Mouse (Mus musculus) skeletal muscle tissue, adult 2 months (tissue): Measurements from ENCODE around the gene Cd52.
A peak's percentile ranks its signal among the peaks of the same experiment; 100 is the strongest.

Experiments
- DNase-seq: peaks from one replicate; pipeline ENCODE4 v3.0.0-alpha.2; 2012; ENCODE audit warnings: low read depth, low spot score

The Cd52 gene

DNA sequence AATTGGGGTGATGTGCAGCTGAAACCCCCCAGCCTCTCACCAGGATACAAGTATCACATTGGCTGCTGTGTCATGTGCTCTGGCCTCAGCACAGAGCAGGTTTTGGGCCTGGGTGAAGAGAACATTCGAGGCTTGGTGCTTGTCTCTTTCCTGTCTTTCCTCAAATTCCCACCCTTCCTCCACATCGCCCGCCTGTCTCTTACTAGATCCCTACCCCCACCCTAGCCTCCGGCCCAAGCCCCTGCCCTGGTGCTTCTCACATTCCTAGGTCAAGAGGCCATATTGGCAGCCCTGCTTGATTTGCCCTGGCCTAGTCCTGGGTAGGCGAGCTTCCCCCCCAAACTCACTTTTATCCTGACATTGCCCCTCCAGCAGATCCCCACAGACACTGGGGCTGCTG lies 24.2 kb upstream of the Cd52 start:
- DNase-seq: no peak

DNA sequence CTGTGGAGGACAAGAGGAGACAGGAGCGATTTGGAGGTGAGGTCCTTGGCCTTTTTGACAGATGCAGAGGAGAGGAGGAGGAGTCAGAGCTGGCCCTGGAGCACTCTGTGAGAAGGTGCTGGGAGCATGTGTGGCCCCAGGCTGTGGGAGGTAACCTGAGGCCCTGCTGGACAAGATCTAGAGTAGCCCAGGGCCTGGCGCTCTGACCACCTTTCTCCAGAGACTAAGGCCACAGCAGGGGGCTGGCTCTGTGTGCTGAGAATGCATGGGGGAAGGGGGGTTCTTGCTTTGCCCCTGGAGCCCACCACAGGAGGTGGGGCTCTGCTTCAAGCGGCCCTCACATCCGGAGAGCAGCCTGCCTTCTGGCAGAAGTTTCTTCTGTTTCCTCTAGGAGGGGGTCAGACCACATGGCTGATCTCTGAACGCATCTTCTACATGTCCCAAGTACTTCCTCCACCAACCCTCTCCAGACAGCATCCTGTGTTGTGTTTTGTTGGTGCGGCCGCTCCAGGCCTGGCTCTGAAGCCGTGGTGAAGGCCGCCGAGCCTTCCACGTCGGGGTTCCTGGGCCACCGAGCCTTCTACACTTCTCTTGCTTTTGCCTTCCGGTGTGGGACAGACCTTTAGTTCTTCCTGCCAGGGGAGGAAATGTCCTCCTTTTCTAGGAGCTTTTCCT lies 23.4 kb upstream of the Cd52 start:
- DNase-seq: no peak

DNA sequence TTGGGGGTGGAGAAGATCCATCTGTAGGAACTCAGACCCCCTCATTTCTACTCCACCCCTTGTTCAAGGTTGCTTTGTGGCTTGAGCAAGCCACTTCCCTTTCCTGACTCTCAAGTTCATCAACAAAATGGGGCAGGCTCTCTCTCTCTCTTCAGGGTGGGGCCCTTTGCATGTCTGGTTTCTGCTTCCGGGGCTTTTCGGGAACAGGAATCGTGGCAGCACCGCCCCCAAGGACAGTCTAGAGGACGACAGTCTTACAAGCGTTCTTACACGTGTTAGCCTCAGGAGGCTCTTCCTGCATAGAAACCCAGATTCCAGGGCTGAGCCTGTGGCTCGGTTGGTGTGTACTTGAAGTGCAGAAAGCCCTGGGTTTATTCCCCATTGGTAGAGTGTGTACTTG lies 22.1 kb upstream of the Cd52 start:
- peak; percentile 61 for DNase-seq

DNA sequence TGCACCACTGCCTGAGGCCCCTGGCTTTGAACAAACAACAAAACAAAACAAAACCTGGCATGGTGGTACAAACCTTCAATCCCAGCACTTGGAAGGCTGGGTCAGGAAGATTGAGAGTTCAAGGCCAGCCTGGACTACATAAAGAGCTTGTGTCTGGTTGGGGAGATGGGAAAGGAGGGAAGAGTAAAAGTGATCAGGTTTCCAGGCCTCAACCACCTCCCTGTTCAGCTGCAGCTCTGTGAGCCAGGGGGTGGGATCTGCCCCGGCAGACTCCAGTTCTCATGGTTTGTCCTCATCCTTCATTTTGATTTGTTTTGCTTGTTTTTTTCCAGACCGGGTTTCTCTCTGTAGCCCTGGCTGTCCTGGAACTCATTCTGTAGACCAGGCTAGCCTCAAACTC lies 21.6 kb upstream of the Cd52 start:
- no peak for DNase-seq

DNA sequence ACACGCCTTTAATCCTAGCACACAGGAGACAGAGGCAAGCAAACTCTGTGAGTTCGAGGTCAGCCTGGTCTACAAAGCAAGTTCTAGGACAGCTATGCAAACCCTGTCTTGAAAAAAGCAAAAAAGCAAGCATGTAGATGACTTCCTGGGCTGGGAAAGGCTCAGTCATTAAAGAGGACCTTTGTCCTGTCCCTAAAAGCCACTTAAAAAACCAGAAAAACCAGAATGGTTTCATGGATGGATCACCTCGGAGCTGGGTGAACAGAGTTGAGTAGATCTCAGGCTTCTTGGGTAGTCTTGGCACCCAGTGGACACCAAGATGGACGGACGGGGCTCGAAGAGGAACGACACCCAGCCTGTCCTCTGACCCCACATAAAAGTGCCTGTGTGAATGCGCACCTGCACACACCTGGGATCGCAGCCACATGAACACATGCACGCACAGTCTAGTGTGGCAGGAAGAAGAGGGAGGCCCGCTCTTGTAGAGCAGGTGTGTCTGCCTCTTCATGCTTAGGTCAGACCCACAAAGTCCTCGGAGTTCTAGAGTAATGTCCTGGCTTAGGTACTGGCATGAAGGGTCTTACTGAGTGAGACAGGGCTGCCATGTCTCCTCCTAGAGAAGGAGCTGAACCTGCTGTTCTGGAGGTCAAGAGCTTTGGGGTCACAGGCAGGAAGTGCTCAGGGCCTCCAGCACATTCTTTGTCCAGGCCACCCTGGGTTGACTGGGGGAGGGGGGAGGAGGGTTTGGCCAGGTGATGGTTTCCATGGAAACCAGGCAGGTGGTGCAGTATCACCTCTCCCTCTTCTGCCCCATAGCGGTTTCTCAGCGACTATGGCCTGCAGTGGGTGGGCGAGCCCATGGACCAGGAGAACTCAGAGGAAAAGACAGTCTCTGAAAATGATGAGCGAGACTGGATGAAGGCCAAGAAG lies 20.6 kb upstream of the Cd52 start:
- no peak for DNase-seq

DNA sequence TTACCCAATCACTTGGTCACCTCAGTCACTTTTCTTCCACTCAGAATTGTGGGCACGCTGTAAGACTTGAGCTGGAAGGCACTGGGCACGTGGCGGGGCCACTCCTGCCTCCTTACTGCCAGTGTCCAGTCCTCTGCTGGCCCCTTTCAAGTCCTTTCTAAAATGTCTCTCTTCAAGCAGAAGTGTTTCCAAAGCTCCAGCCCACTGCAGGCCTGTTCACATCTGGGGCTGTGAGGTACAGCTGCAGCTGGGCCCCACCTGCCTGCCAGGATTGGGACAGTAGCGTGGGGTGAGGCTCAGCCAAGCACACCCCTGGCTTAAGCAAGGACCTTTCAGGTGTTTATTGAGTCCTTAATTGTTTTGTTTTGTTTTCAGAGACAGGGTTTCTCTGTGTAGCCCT lies 19.2 kb upstream of the Cd52 start:
- DNase-seq: no peak

DNA sequence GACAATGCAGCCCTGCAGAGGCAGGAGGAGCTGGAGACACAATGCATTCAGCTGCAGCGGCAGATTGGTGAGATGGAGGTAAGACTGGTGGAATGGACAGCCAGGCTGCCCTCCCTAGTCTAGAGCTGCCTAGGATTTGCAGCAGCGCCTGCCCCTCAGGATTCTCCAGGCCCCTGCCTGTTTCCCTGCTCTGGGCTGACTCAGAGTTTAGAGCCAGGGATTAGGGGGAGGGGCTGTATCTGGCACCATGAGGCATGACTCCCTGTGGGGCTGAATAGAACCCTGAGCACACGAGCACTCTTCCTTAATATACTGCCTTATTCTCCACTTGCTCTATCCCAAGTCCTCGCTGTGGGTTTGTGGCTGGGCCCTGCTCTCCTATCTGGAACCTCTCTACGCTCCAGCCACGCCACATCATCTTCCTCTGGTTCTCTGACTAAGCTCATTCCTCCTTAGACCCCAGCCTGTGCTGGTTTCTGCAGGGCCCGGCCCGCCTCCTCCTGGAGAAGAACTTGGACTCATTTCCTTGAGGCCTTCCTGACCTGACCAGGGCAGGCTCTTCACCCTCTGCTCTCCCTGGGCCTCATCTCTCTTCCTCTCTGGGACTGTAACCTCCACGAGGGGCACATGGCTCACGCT lies 18.6 kb upstream of the Cd52 start:
- no peak for DNase-seq

DNA sequence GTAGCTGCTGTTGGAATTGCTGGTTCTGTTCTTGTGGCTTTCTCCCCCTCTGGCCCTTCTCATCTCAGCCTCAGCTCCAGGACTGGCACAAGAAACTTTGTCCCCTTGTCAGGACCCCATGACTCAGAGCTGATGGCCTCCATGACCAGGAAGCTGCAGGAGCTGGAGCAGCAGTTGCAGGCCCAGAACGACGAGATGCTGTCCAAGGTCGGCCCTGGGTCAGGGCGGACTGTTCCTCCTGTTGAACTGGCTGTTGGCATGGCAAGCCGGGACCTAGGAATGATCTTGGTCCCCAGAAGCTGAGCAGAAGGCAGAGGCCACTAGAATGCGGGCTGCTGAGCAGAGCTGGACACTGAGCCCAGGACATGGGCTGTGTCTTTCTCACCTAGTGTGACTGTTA lies 17.5 kb upstream of the Cd52 start:
- DNase-seq: no peak

DNA sequence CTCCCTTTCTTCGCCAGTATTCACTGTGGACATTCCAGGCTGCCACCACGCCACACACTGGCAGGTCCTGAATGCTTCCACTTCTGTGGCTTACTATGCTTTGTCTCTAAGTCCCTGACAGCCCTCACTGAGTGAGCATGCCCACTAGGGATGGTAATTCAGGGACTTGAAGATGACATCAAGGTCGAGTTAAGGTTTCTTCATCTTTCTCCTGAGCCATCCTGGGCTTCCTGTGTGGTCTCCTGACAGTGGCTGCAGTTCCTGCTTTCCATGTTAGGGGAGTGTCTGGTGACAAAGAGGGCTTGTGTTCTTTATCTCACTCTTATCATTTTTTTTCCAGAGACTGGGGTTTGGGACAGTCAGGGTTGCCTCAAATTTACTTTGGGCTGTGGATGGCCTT lies 15.8 kb upstream of the Cd52 start:
- DNase-seq: no peak

DNA sequence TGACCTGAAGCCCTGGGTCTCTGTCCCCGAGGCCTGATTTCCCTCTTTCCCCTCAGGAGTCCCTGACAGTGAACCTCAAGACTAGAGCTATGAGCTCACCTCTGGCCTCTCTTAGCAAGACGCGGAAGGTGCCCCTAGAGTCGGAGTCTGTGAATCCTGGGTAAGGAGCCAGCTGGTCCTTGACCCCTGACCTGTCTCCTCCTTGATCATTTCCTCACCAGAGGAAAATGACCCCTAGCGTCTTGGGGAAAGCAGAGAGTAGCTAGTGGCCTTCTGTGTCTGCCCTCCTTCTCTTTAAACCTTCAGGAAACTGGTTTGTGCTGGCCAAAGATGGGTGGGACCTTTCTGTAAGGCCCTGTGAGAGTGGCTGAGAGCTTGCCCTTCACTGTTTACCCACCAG lies 13.3 kb upstream of the Cd52 start:
- no peak for DNase-seq

DNA sequence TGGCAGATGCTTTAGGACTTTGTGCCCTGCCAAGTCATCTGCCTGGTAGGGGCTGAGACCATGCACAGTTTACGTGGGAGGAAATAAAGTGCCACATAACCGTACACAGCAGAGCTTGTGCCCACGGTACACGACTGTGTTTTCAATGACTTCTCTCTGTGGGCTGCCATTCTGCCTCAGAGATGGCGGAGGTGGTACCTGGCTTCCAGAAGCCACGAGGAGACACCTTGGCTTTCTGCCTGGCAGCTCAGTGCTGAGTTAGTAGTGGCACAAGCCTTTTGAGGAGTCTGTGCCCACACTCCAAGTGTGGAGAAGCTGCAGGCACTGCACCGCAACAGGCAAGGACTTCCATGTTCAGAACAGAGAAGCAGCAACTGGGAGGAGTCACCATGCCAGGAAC lies 12.8 kb upstream of the Cd52 start:
- no peak for DNase-seq

DNA sequence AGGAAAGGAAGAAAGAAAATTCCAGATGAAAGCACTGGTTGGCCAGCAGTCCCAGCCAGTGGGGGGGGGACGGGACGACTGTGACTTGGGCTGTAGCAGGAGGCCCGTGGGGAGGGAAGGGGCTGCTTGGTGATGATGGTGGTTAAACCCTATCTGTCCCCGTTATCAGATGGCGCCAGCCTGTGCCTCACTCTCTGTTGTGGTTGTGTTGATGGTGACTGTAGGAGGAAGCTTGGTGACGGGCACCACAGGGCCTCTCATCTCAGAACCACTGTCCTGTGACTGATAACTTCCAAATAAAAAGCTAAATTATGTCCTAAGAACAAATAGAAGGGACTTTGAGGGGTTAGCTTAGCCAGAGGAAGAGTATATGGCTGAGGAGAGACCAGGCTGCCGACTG lies 11.2 kb upstream of the Cd52 start:
- DNase-seq: no peak

DNA sequence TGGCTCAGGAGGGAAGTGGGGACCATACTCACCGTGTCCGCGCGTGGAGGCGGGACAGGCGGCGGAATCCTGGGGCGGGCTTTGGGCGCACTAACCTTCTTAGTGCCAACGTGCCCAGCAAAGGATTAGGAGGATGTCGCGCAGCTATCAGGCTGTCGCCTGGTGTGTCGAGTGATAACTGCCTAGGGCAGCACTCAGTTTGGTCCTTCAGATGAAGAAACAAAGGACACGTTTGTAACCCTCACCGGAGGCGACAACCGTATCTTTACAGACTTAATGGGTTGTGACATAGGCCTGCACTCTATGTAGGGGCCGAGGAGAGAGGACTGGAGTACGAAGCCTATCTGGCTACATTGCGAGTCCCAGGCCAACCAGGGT lies 7.8 kb upstream of the Cd52 start:
- DNase-seq: no peak

DNA sequence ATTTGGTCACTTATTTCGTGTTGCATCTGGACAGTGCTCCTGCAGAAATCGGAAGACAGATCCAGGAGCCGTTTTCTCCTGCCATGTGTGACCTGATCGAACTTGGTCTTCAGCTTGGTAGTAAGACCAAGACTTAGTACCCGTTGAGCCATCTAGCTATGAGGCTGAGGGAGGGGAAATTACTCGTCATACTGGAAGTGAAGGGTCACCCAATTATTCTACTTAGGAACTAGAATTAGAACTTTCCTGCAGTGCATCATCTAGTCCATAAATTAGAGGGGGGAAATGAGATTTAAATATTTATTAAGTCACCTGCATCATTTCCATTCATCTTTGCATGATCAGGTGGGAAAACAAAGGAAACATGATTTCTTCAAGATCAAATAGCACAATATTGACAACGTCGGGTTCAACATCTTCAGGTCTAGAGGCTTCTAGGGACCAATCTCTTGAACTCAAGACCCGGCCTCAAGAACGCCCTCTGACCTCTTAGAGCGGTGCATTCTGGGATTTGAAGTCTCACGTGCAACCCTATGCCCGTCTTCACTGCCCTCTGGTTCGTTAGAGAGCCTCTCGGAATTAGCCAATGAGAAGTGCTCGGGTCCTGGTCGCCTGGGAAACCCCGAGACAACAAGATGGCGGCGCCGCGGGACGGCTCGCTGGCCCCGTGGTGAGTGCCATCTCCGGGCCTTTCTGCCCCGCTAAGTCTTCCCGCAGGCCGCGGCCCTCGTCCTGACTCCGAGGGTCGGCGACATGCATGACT lies 7.3 kb upstream of the Cd52 start, which contains the start of gene Ubxn11:
Gene Ubxn11 (plus strand): TSS at position 592 of the 763 bp plus-strand sequence.
- DNase-seq: peak; percentile 82

DNA sequence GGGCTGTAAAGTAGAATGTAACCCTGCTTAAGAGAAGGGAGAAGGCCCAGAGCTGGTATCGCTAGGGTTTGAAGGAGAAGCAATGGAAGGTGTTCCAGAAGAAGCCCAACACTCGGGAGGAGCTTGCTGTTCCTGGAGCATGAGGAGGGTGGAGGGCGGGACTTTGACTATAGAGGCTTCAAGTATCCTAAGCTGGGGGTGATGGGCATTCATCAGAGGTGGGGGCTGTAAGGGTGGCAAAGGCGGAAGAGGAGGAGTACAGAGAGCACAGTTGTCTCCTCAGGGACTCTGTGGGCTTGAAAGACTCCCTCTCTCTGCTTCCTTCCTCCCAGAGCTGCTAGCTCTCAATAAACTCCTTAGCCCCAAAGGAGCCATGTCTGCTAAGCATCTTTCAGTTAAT lies 5.4 kb upstream of the Cd52 start:
- DNase-seq: no peak

DNA sequence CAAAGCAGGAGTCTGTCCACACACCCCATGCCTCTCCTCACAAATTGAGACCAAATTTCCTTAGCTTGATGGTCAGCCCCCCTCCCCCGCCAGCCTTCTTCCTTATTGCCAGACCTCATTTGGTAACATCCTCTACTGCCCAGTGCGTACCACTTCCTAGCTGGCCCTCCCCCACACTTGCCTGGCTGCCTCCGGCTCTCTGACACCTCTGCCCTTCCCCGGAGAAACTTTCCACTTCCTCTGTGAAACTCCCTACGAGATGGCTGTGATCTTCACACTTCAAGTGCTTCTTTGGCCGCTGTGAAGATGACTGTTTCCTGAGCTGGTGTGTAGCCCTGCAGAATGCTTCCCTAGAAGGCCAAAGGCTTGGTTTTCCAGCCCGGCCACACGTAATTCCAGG lies 3.7 kb upstream of the Cd52 start:
- DNase-seq: peak; percentile 54

DNA sequence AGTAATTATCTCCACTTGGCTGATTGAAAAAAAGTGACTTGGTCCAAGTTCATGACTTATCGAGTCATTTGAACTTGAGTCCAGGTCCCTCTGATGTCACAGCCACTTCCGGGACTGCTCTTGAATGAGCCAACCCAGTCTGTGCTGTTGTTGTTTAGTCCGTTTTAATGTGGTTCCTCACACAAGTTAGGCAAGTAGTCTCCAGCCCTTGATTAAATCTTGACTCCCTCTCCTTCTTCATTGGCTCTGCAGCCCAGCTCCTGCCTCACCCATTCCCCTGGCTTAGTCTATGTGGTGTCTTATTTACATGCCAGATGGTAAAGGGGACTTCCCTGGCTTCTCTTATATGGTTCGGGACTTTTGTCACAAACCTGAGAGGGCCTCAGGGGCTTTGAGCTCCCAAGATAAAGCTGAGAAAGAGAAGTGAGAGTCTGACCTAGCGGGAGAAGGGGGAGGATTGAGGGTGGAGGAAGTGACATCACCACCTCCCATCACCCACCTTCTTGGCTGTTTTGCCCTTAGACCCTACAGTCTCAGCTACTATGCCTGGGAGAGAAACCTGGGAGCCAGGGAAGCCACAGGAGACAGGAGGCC lies 2.2 kb upstream of the Cd52 start:
- DNase-seq: peak; percentile 43

DNA sequence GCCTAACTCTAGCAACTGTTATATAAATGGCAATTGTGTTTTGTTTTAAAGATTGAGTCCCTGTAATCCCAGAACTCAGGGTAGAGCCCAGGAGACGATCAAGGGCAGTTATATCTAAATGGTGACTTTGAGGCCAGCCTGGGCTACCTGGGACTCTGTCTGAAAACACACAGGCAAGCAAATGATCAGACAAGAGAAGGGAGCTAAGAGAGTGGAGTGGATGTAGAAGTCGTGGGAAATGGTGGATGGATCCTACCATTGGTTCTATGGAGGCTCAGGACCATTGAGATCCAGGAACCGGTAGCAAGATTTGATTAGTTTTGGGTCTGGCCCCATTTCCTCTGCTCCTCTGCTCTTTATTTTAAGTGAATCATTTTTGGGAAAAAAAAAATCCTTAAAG lies 1.2 kb upstream of the Cd52 start:
- DNase-seq: no peak

DNA sequence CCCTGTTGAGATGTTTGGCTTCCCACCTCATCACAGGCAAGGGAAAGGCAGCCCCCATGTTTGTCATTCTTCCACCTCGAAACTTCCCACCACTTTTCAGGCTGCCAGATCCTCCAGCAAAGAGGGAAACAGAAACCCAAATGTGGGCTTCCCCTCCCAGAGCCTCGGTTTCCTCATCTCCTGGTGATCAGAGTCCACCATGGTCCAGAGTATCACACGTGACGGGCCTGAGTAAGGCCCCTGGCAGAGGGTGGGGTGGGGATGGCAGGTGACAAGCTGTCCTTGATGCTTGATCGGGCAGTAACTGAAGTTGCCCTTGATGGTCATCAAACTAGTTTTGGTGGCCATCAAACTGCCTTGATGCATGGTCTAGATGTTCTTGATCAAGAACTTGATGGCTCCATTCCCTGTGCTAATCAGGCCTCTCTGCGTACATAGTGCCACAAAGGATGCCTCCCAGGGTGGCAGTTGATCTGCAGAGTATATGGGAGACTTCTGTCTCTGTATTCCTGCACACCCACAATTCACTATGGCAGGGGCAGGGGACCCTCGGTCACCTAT lies 798 bp downstream of the Cd52 start:
- DNase-seq: no peak

DNA sequence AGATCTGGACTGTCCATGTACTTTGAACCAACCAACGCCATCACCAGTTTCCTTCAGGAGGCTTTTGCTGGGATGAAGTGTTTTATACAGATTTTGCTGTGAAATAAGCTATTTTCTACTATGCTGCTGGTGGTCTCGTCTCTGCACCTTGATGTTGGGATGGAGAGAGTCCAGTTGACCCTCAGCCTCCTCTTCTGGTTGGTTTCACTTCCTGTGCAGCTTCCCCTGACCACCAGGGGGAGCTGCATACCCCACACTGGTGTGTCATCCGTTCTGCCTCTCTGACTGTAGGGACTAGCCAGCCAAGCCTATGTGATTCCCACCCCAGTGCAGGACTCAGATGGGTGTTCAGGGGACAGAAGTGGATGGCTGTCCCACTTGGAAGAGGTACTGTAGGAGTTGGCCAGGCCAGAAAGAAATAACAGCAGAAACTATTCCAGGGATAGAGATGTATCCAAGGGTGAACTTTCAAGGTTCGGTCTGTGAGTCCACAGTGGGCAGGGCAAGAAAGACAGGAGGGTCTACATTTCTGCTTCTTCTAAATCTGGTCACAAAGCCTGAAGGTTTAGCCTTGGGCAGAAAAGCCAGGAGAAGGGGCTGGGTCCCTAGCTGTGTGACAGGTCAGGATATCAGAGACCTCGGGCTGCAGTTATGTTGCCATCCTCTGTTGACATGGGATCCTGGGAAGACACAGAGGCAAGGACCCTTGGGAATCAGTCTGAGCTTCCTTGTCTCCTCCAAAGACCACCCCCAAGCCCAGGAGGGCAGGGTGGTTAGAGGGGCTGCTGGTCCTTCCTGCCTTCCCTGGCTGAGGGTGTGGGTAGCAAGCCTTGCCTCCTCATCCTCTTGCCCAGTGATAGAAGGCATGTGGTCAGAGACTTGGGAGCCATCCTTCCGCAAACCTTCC lies 2.2 kb downstream of the Cd52 start:
- DNase-seq: peak; percentile 36
